Comparison of ENCODE assay signal across 9 mouse cellular contexts in genomic region chr6:97883496-97883895, GRCm38 (mm10).
A peak's percentile ranks its signal among the peaks of the same experiment; 100 is the strongest.
DNase-seq lines count a peak whose midpoint lies in the region; ATAC-seq and TF ChIP-seq lines count a peak whose summit lies in the region.
"Had no signal": no experiment of that assay in that cellular context is flagged by ENCODE, and none has a peak within 500 bp of the region (broad histone marks: within the 10 kb centered on the region; RNA-seq: fewer than 3 reads in every experiment).

No protein-coding gene starts in this region.

- TF ChIP-seq CTCF in kidney, adult 2 months (conservative IDR thresholded peaks at IDR 0.05; ENCODE audit: insufficient read depth, insufficient read length, low read depth, low read length): no peak
- no peak for TF ChIP-seq CTCF in brain, embryonic 14.5 days (IDR thresholded peaks at IDR 0.05; ENCODE audit: borderline replicate concordance, extremely low read depth, insufficient read depth, insufficient read length)

- 52% methylated on average over 2 of the region's 2 CpGs for WGBS in kidney, adult 2 months
- 61% methylated on average over 2 of the region's 2 CpGs for WGBS in midbrain, embryonic 16.5 days

- no peak overlapping the region for H3K4me3 ChIP-seq in kidney, adult 2 months (ENCODE audit: insufficient read depth, low read depth, low read length)
- no peak overlapping the region for H3K4me3 ChIP-seq in midbrain, embryonic 16.5 days (ENCODE audit: low read depth, low read length)

- H3K4me2 ChIP-seq in midbrain, embryonic 16.5 days (ENCODE audit: low read length): no peak overlapping the region

- H3K27ac ChIP-seq in kidney, adult 2 months (ENCODE audit: insufficient read depth, low read depth, low read length): 0 out of 2 replicates have a peak overlapping the region, but pooled peaks have one; percentile 3
- no peak overlapping the region for H3K27ac ChIP-seq in midbrain, embryonic 16.5 days (ENCODE audit: low read length)

- H3K4me1 ChIP-seq in kidney, adult 2 months (ENCODE audit: control insufficient read depth, insufficient read depth, low read length): peaks cover 6% of the 10 kb centered on the region
- no peaks in the 10 kb centered on the region for H3K4me1 ChIP-seq in midbrain, embryonic 16.5 days (ENCODE audit: control insufficient read depth, insufficient read depth, low read length)

- TF ChIP-seq POLR2A in kidney, adult 2 months (IDR thresholded peaks at IDR 0.05; ENCODE audit: low read depth, low read length): no peak
- no peak for TF ChIP-seq POLR2A in brain, embryonic 14.5 days (IDR thresholded peaks at IDR 0.05; ENCODE audit: borderline replicate concordance, extremely low read depth, insufficient read depth, insufficient read length, poor library complexity, severe bottlenecking)

- no peak for DNase-seq in kidney, adult 2 months
- DNase-seq in kidney, adult 11 months: no peak
- peak; percentile 48 for DNase-seq in MN1 (ENCODE audit: low spot score)
- DNase-seq in brain, embryonic 14.5 days (ENCODE audit: low read depth): peak; percentile 68
- peak; percentile 64 to 74 for DNase-seq in heart, postnatal 10 days
- no peak for DNase-seq in adrenal gland, adult 8-10 months
- DNase-seq: midbrain, embryonic 14.5 days had no signal

- no peaks in the 10 kb centered on the region for H3K27me3 ChIP-seq in kidney, adult 2 months (replicated peaks; ENCODE audit: control insufficient read depth, insufficient read depth, low read length)
- no peaks in the 10 kb centered on the region for H3K27me3 ChIP-seq in midbrain, embryonic 16.5 days (ENCODE audit: control insufficient read depth, insufficient read depth, low read depth, low read length)

- no peaks in the 10 kb centered on the region for H3K36me3 ChIP-seq in kidney, adult 2 months (ENCODE audit: control insufficient read depth, insufficient read depth, low read length)
- H3K36me3 ChIP-seq in midbrain, embryonic 16.5 days (ENCODE audit: control insufficient read depth, insufficient read depth, low read length): no peaks in the 10 kb centered on the region

- intact Hi-C loops in heart, postnatal 10 days (cut with DNase I): loop anchor here (2.0 kb wide), 1 partner anchor 35 kb away; no protein-coding TSS in a partner anchor

- ATAC-seq in midbrain, embryonic 16.5 days: no peak
- no peak for ATAC-seq in erythroid progenitor cell, adult 5-6 weeks (replicated peaks; ENCODE audit: low FRiP score, poor library complexity, severe bottlenecking)

- no peak overlapping the region for H3K9ac ChIP-seq in midbrain, embryonic 16.5 days (ENCODE audit: low read depth, low read length)

- H3K9me3 ChIP-seq in midbrain, embryonic 16.5 days (replicated peaks; ENCODE audit: control insufficient read depth, low read length, poor library complexity, severe bottlenecking): no peaks in the 10 kb centered on the region

Comparison
In these comparisons a context has a peak if more than half of its experiments do, and no peak if none do; other contexts are left out.
1. DNase-seq: peak in MN1 (single experiment), brain, embryonic 14.5 days (single experiment) and heart, postnatal 10 days (2 of 2); none in kidney, adult 2 months (single experiment), kidney, adult 11 months (single experiment) and adrenal gland, adult 8-10 months (single experiment).